Mouse (Mus musculus) bone marrow, adult 2 months (tissue): ENCODE results near the gene Atp10a.

ENCODE experiments used
- CTCF ChIP-seq: fragments of 200-500 bp; IDR thresholded peaks from 2 replicates; pipeline ENCODE4 v1.5.1; 2011; ENCODE audit warnings: low read length, control low read depth; ENCODE audit not compliant: control insufficient read depth, insufficient read depth
- POLR2A ChIP-seq: fragments of 200-500 bp; IDR thresholded peaks from 2 replicates; pipeline ENCODE4 v1.6.1; 2011; ENCODE audit warnings: low read depth, mild to moderate bottlenecking, control low read depth, low read length, borderline replicate concordance; ENCODE audit not compliant: control insufficient read depth

GRCm38 (mm10) chr7:58660046-58660445 is 4.1 kb downstream of the Atp10a start:
- TF ChIP-seq CTCF (no peak), POLR2A (no peak)
